Mouse (Mus musculus) ES-E14 (cell line): ENCODE results near the gene 2410004P03Rik. TPM values are rescaled to one million over a fixed set of nuclear protein-coding genes. Genes with fewer than 3 reads are reported as not detected.

Experiments used
- DNase-seq: peaks from one replicate; pipeline ENCODE4 v3.0.0-alpha.2; 2013; ENCODE audit warnings: low read depth, low spot score
- H3K27ac ChIP-seq: 2 replicates; pipeline ENCODE4 v1.5.1; 2012; ENCODE audit warnings: low read depth, mild to moderate bottlenecking, low read length, moderate library complexity, mixed read lengths; ENCODE audit not compliant: poor library complexity, insufficient read depth, severe bottlenecking
- H3K36me3 ChIP-seq: 2 replicates; pipeline ENCODE4 v1.6.1; 2012; ENCODE audit warnings: mild to moderate bottlenecking, low read length, moderate library complexity, mixed read lengths; ENCODE audit not compliant: control insufficient read depth, poor library complexity, insufficient read depth, severe bottlenecking
- H3K4me1 ChIP-seq, 2 experiments: fragments of 150-350 bp in 1 of 2; sonication (generic) in 1 of 2; 2 replicates each; pipeline ENCODE4 v1.6.1; 2012; ENCODE audit warnings: low read length in 2 of 2, mild to moderate bottlenecking in 1 of 2, mixed read lengths in 1 of 2; ENCODE audit not compliant: control insufficient read depth in 2 of 2, insufficient read depth in 2 of 2, poor library complexity in 1 of 2
- H3K4me3 ChIP-seq, 2 experiments: fragments of 150-350 bp in 1 of 2; sonication (generic) in 1 of 2; 2 replicates each; pipeline ENCODE4 v1.5.1; 2012; ENCODE audit warnings: low read length in 2 of 2, low read depth in 1 of 2, mild to moderate bottlenecking in 1 of 2, mixed read lengths in 1 of 2; ENCODE audit not compliant: insufficient read depth in 1 of 2, poor library complexity in 1 of 2, severe bottlenecking in 1 of 2
- H3K9ac ChIP-seq: 2 replicates; pipeline ENCODE4 v1.6.1; 2012; ENCODE audit warnings: low read depth, mild to moderate bottlenecking, low read length, mixed read lengths; ENCODE audit not compliant: poor library complexity, insufficient read depth, severe bottlenecking
- H3K9me3 ChIP-seq: fragments of 150-350 bp; sonication (generic); 2 replicates; pipeline ENCODE4 v1.6.1; 2012; ENCODE audit warnings: low read depth, mild to moderate bottlenecking, low read length; ENCODE audit not compliant: control insufficient read depth, insufficient read depth
- CHD2 ChIP-seq: IDR thresholded peaks from 2 replicates; pipeline ENCODE4 v1.6.1; 2014; ENCODE audit warnings: mild to moderate bottlenecking, low read depth, low read length, inconsistent platforms
- HCFC1 ChIP-seq: IDR thresholded peaks from 2 replicates; pipeline ENCODE4 v1.6.1; 2012; ENCODE audit warnings: low read length, inconsistent platforms, borderline replicate concordance; ENCODE audit not compliant: insufficient read depth
- MAFK ChIP-seq: IDR thresholded peaks from 2 replicates; pipeline ENCODE4 v1.6.1; 2014; ENCODE audit warnings: mild to moderate bottlenecking, low read depth, low read length, inconsistent platforms; ENCODE audit not compliant: insufficient read depth
- ZC3H11A ChIP-seq: IDR thresholded peaks from 2 replicates; pipeline ENCODE4 v1.6.1; 2012; ENCODE audit warnings: low read depth, mild to moderate bottlenecking, inconsistent platforms, low read length, borderline replicate concordance
- ZNF384 ChIP-seq: IDR thresholded peaks from 2 replicates; pipeline ENCODE4 v1.6.1; 2012; ENCODE audit warnings: low read depth, low read length, inconsistent platforms
- in situ Hi-C, 2 experiments: fragments of 600-800 bp; cut with MboI; formaldehyde crosslinking; loops; one replicate each; pipeline ENCODE4 v1.15.1; 2025; ENCODE audit warnings: low sequenced_read_pairs in 2 of 2, inconsistent platforms in 1 of 2; ENCODE audit not compliant: unreplicated experiment in 2 of 2
- total RNA-seq: library from RNA; depleted of rRNA; stranded (reverse); fragments of 300-350 nt; gene quantifications from 2 replicates; pipeline ENCODE4 v1.2.3, GENCODE M21; 2012

2410004P03Rik gene
- total RNA-seq, 1 experiment, result 0.40 TPM

DNA sequence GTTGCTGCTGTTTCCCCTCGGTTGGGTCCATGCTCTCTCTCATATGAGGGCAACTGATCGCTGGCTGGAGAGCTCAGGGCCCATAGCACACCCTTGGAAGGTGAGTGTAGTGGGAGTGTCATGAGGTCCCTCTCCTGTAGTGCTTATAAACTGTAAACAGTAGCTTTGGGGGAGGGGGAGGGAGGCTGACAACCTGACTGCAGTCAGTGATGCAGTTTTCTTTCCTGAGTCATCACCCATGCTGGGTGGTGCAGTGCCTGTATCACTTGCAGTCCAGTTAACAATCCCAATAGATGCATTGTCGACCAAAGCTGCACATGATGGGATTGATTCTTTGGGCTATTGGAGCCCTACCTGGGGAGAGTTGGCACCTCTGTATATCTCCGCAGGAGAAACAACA lies 10.3 kb downstream of the 2410004P03Rik start:
- no peaks in the 10 kb centered on the region for H3K9me3 ChIP-seq
- no peak for TF ChIP-seq CHD2
- TF ChIP-seq ZNF384, result no peak
- TF ChIP-seq ZC3H11A, result no peak
- TF ChIP-seq MAFK, result no peak
- TF ChIP-seq HCFC1, result no peak
- H3K4me3 ChIP-seq, result no peak overlapping the region
- H3K27ac ChIP-seq, result no peak overlapping the region
- H3K4me1 ChIP-seq, result peaks cover 5 to 24% of the 10 kb centered on the region in 2 experiments; a peak in 3 of 4 replicates
- DNase-seq, result no peak
- peaks cover 2% of the 10 kb centered on the region; the same call in 1 of the 2 replicates for H3K36me3 ChIP-seq
- H3K9ac ChIP-seq, result no peak overlapping the region
- in situ Hi-C loops, result loop anchor here in 1 of 2 experiments (25.0 kb wide), 1 partner anchor 289 kb away; no protein-coding TSS in a partner anchor

DNA sequence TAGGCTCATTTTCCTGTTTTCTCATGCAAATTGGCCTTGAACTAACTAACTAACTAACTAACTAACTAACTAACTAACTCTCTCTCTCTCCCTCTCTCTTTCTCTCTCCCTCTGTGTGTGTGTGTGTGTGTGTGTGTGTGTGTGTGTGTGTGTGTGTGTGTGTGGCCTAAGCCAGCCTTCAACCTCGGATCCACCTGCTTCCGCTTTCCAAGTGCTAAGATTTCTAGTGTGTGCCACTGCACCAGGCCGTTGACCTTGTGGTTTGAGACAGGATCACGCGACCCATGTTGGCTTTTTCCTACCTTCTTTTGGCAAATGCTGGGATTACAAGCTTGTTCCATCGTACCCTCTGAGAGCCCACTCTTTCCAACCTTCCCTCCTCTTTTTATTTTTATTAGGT lies 10.9 kb downstream of the 2410004P03Rik start:
- no peak for TF ChIP-seq CHD2
- TF ChIP-seq HCFC1, result no peak
- no peak for TF ChIP-seq ZC3H11A
- TF ChIP-seq MAFK, result no peak
- TF ChIP-seq ZNF384, result no peak
- peaks cover 5 to 24% of the 10 kb centered on the region in 2 experiments; a peak in 3 of 4 replicates for H3K4me1 ChIP-seq
- no peak overlapping the region for H3K27ac ChIP-seq
- in situ Hi-C loops, result loop anchor here in 1 of 2 experiments (25.0 kb wide), 1 partner anchor 288 kb away; no protein-coding TSS in a partner anchor
- peak overlapping the region; percentile 40 to 68; a peak in 2 of 4 replicates for H3K4me3 ChIP-seq
- no peaks in the 10 kb centered on the region for H3K9me3 ChIP-seq
- no peak for DNase-seq
- H3K36me3 ChIP-seq, result peaks cover 2% of the 10 kb centered on the region; the same call in 1 of the 2 replicates
- H3K9ac ChIP-seq, result 0 out of 2 replicates have a peak overlapping the region, but pooled peaks have one; percentile 9

DNA sequence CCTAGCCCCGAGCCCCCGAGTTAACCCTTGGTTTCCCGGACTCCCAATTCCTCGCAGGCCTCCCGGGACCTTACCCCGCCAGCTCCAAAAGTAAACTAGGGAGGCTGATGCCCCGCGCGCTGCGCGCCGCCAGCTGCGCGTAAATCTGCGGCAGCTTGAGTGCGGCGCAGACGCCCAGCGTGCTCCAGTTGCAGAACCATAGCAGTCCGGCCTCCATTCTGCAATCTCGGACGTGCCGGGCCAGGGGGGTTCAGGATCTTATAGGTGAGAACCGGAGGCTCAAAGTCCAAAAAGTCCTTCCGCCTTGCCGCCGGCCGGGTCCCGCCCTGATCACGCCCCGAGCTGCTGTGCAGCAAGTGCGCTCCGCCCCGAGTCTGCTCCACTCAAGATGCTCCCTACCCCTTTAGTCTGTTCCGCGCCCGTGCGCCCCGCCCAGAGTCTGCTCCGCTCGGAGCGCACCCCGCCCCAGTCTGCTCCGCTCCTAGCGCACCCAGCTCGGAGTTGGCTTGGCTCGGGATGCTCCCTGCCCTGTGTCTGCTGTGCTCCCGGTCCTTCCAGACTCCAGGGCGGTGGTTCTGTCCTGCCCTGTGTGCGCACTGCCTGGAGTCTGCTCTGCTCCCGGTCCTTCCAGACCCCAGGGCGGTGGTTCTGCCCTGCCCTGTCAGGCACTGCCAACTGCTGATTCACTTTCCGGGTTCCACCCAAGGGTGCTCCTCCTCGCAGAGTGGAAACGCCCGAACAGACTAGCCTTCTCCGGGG lies 11.6 kb downstream of the 2410004P03Rik start, which contains the start of gene Pqlc3:
Gene Pqlc3 (minus strand): TSS at position 670 of the 759 bp plus-strand sequence.
- Histone ChIP-seq H3K27ac (no peak within 1 kb of the TSS; the same call in 1 of the 2 replicates), H3K9me3 (no peaks in the 10 kb centered on the region), H3K36me3 (peaks cover 6% of the 10 kb centered on the region; the same call in 1 of the 2 replicates), H3K9ac (peak within 1 kb of the TSS; percentile 54), H3K4me3 (peak within 1 kb of the TSS; percentile 68 to 69), H3K4me1 (peaks cover 5 to 24% of the 10 kb centered on the region in 2 experiments; a peak in 3 of 4 replicates)
- peak; percentile 77 for DNase-seq
- TF ChIP-seq CHD2 (no peak), ZC3H11A (no peak), MAFK (no peak), ZNF384 (no peak), HCFC1 (no peak)
- in situ Hi-C loops, result loop anchor here in 1 of 2 experiments (25.0 kb wide), 1 partner anchor 288 kb away; no protein-coding TSS in a partner anchor

DNA sequence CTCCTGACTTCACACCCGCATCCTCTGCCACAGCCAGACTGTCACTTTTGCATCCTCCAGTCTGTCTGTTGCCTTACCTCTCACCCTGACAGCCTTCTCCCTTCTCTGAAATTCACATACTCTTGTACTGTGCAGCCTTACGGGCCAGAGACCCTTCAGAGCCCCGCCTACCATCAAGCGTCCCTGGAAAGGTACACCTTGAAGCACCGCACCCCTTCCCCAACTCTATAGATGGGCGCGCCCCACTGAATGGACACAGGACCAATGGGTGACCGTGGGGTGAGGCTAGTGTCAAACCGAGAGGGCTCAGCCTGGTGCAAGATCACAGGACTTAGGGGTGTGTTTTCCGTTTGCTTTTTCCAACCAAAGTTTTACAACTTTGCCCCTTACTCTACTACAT lies 12.4 kb downstream of the 2410004P03Rik start:
- peaks cover 6% of the 10 kb centered on the region; the same call in 1 of the 2 replicates for H3K36me3 ChIP-seq
- H3K9ac ChIP-seq, result peak overlapping the region; percentile 54
- DNase-seq, result no peak
- H3K4me1 ChIP-seq, result peaks cover 5 to 24% of the 10 kb centered on the region in 2 experiments; a peak in 3 of 4 replicates
- TF ChIP-seq HCFC1, result no peak
- no peak for TF ChIP-seq ZNF384
- no peak for TF ChIP-seq MAFK
- no peak for TF ChIP-seq ZC3H11A
- no peak for TF ChIP-seq CHD2
- H3K9me3 ChIP-seq, result no peaks in the 10 kb centered on the region
- in situ Hi-C loops, result no loop called here
- peak overlapping the region; percentile 68 to 69 for H3K4me3 ChIP-seq
- H3K27ac ChIP-seq, result no peak overlapping the region; the same call in 1 of the 2 replicates
